Mouse (Mus musculus) megakaryocyte, embryonic 14.5 days (primary cell): ENCODE results near the gene Kiz. TPM values are rescaled to one million over a fixed set of nuclear protein-coding genes. Genes with fewer than 3 reads are reported as not detected.

Source experiments
- H3K27me3 ChIP-seq: replicated peaks from 2 replicates; pipeline ENCODE3; 2012; ENCODE audit warnings: inconsistent platforms
- H3K36me3 ChIP-seq: replicated peaks from 2 replicates; pipeline ENCODE3; 2012; ENCODE audit warnings: low read length, inconsistent platforms, mixed read lengths
- H3K4me1 ChIP-seq: 2 replicates; pipeline ENCODE4 v1.6.1; 2012; ENCODE audit warnings: inconsistent platforms
- H3K4me3 ChIP-seq: replicated peaks from 2 replicates; pipeline ENCODE3; 2012; ENCODE audit warnings: moderate library complexity, mild to moderate bottlenecking, inconsistent platforms
- H3K9me3 ChIP-seq: 2 replicates; pipeline ENCODE4 v1.6.1; 2012; ENCODE audit warnings: inconsistent platforms
- FLI1 ChIP-seq: IDR thresholded peaks from 2 replicates; pipeline ENCODE4 v1.6.1; 2012; ENCODE audit warnings: low read length, inconsistent platforms, mixed read lengths
- GATA1 ChIP-seq: IDR thresholded peaks from 3 replicates; pipeline ENCODE4 v1.6.1; 2012; ENCODE audit warnings: mixed read lengths, low read length, inconsistent platforms, borderline replicate concordance
- polyA plus RNA-seq: library from polyadenylated mRNA; stranded (reverse); fragments of >175 nt; gene quantifications from 2 replicates; pipeline ENCODE4 v1.2.3, GENCODE M21; 2012; ENCODE audit warnings: low replicate concordance; ENCODE audit not compliant: insufficient read depth

The Kiz gene
- polyA plus RNA-seq, 1 experiment, result 3.5 TPM

GRCm38 (mm10) chr2:146898977-146899376 is 43.3 kb downstream of the Kiz start:
- no peaks in the 10 kb centered on the region for H3K9me3 ChIP-seq
- no peak overlapping the region for H3K4me3 ChIP-seq
- H3K4me1 ChIP-seq, result no peaks in the 10 kb centered on the region
- no peaks in the 10 kb centered on the region for H3K27me3 ChIP-seq
- no peaks in the 10 kb centered on the region for H3K36me3 ChIP-seq
- TF ChIP-seq FLI1, result no peak
- TF ChIP-seq GATA1, result no peak

- Histone ChIP-seq H3K4me3 (no peak overlapping the region), H3K9me3 (0 out of 2 replicates have a peak, but pooled peaks cover 2% of the 10 kb centered on the region), H3K36me3 (no peaks in the 10 kb centered on the region), H3K27me3 (no peaks in the 10 kb centered on the region), H3K4me1 (no peaks in the 10 kb centered on the region)
- no peak for TF ChIP-seq GATA1
- no peak for TF ChIP-seq FLI1
Observed at GRCm38 (mm10) chr2:146916085-146916484, 60.4 kb downstream of the Kiz start.

GRCm38 (mm10) chr2:146917770-146918169 is 62.1 kb downstream of the Kiz start:
- no peak for TF ChIP-seq GATA1
- TF ChIP-seq FLI1, result no peak
- H3K36me3 ChIP-seq, result no peaks in the 10 kb centered on the region
- H3K4me1 ChIP-seq, result no peaks in the 10 kb centered on the region
- H3K27me3 ChIP-seq, result no peaks in the 10 kb centered on the region
- H3K9me3 ChIP-seq, result 0 out of 2 replicates have a peak, but pooled peaks cover 2% of the 10 kb centered on the region
- H3K4me3 ChIP-seq, result no peak overlapping the region

GRCm38 (mm10) chr2:146920375-146921160 is 64.9 kb downstream of the Kiz start:
- H3K36me3 ChIP-seq, result no peaks in the 10 kb centered on the region
- no peak for TF ChIP-seq GATA1
- TF ChIP-seq FLI1, result no peak
- no peaks in the 10 kb centered on the region for H3K27me3 ChIP-seq
- no peaks in the 10 kb centered on the region for H3K9me3 ChIP-seq
- no peaks in the 10 kb centered on the region for H3K4me1 ChIP-seq
- no peak overlapping the region for H3K4me3 ChIP-seq

- H3K27me3 ChIP-seq, result no peaks in the 10 kb centered on the region
- no peaks in the 10 kb centered on the region for H3K4me1 ChIP-seq
- H3K9me3 ChIP-seq, result 0 out of 2 replicates have a peak, but pooled peaks cover 8% of the 10 kb centered on the region
- TF ChIP-seq FLI1 (no peak), GATA1 (no peak)
- no peak overlapping the region for H3K4me3 ChIP-seq
- H3K36me3 ChIP-seq, result no peaks in the 10 kb centered on the region
Observed at GRCm38 (mm10) chr2:146925296-146925695, 69.6 kb downstream of the Kiz start.

- Histone ChIP-seq H3K36me3 (no peaks in the 10 kb centered on the region), H3K4me1 (no peaks in the 10 kb centered on the region), H3K27me3 (no peaks in the 10 kb centered on the region), H3K4me3 (no peak overlapping the region), H3K9me3 (0 out of 2 replicates have a peak, but pooled peaks cover 8% of the 10 kb centered on the region)
- TF ChIP-seq FLI1 (no peak), GATA1 (no peak)
Observed at GRCm38 (mm10) chr2:146925846-146926245, 70.2 kb downstream of the Kiz start.

- H3K36me3 ChIP-seq, result no peaks in the 10 kb centered on the region
- TF ChIP-seq FLI1, result no peak
- no peak for TF ChIP-seq GATA1
Observed at GRCm38 (mm10) chr2:146948223-146948776, 92.6 kb downstream of the Kiz start.

GRCm38 (mm10) chr2:146956366-146956765 is 100.7 kb downstream of the Kiz start:
- TF ChIP-seq GATA1 (no peak), FLI1 (no peak)
- Histone ChIP-seq H3K4me3 (no peak overlapping the region), H3K36me3 (no peaks in the 10 kb centered on the region), H3K9me3 (no peaks in the 10 kb centered on the region), H3K27me3 (no peaks in the 10 kb centered on the region), H3K4me1 (peaks cover 3% of the 10 kb centered on the region; the same call in 1 of the 2 replicates)

More at GRCm38 (mm10) chr2:146948223-146948776, 92.6 kb downstream of the Kiz start:
- H3K4me3 ChIP-seq, result no peak overlapping the region
- peaks cover 3% of the 10 kb centered on the region for H3K27me3 ChIP-seq
- H3K9me3 ChIP-seq, result no peaks in the 10 kb centered on the region
- H3K4me1 ChIP-seq, result no peaks in the 10 kb centered on the region

GRCm38 (mm10) chr2:146958398-146958911 is 102.8 kb downstream of the Kiz start:
- Histone ChIP-seq H3K9me3 (peaks cover 2% of the 10 kb centered on the region; the same call in 1 of the 2 replicates), H3K27me3 (no peaks in the 10 kb centered on the region), H3K4me1 (peaks cover 3% of the 10 kb centered on the region; the same call in 1 of the 2 replicates), H3K36me3 (peaks cover 2% of the 10 kb centered on the region), H3K4me3 (no peak overlapping the region)
- no peak for TF ChIP-seq GATA1
- TF ChIP-seq FLI1, result no peak
